Mouse (Mus musculus) hindbrain, embryonic 11.5 days (tissue): ENCODE results near the gene Vps37c. TPM values are rescaled to one million over a fixed set of nuclear protein-coding genes. Genes with fewer than 3 reads are reported as not detected.

Experiments used
- ATAC-seq: fragments of 200-750 bp; cut with Nextera tagmentation; 2 replicates; pipeline ENCODE4 v1.8.0; 2017; ENCODE audit warnings: mild to moderate bottlenecking, moderate TSS enrichment, moderate library complexity; ENCODE audit not compliant: low FRiP score
- DNase-seq: peaks from one replicate; pipeline ENCODE4 v3.0.0-alpha.2; 2015; ENCODE audit warnings: low spot score
- H3K27ac ChIP-seq: fragments of 300-500 bp; sonication (generic); 2 replicates; pipeline ENCODE4 v1.5.1; 2014; ENCODE audit warnings: mild to moderate bottlenecking, low read depth, low read length
- H3K27me3 ChIP-seq: fragments of 300-500 bp; sonication (generic); 2 replicates; pipeline ENCODE4 v1.6.1; 2014; ENCODE audit warnings: mild to moderate bottlenecking, low read length, moderate library complexity, mixed read lengths; ENCODE audit not compliant: control insufficient read depth, insufficient read depth
- H3K36me3 ChIP-seq: fragments of 300-500 bp; sonication (generic); 2 replicates; pipeline ENCODE4 v1.6.1; 2014; ENCODE audit warnings: mild to moderate bottlenecking, low read length, moderate library complexity, mixed read lengths; ENCODE audit not compliant: control insufficient read depth, insufficient read depth
- H3K4me1 ChIP-seq: fragments of 300-500 bp; sonication (generic); replicated peaks from 2 replicates; pipeline ENCODE4 v1.6.1; 2014; ENCODE audit warnings: low read length, mixed read lengths; ENCODE audit not compliant: control insufficient read depth, insufficient read depth
- H3K4me2 ChIP-seq: fragments of 300-500 bp; sonication (generic); replicated peaks from 2 replicates; pipeline ENCODE4 v1.6.1; 2014; ENCODE audit warnings: mild to moderate bottlenecking, low read depth, low read length
- H3K4me3 ChIP-seq: fragments of 300-500 bp; sonication (generic); 2 replicates; pipeline ENCODE4 v1.5.1; 2014; ENCODE audit warnings: low read depth, low read length
- H3K9ac ChIP-seq: fragments of 300-500 bp; sonication (generic); 2 replicates; pipeline ENCODE4 v1.6.1; 2014; ENCODE audit warnings: low read depth, low read length
- H3K9me3 ChIP-seq: fragments of 300-500 bp; sonication (generic); 2 replicates; pipeline ENCODE4 v1.6.1; 2016; ENCODE audit warnings: low read length; ENCODE audit not compliant: control insufficient read depth
- WGBS: fragments of 180-500 bp; shearing (Covaris S2); extraction: QIAGEN DNeasy Blood & Tissue Kit; methylation state at CpG from one replicate; pipeline ENCODE4 v1.1.7; 2014; 5-methylcytosine and 5-hydroxymethylcytosine counted together
- polyA plus RNA-seq: library from polyadenylated mRNA; unstranded; fragments of >200 nt; fragmentation: Nextera tagmentation; extraction: Ambion mirVana; gene quantifications from 2 replicates; pipeline ENCODE4 v1.2.1, GENCODE M21; 2014

Vps37c gene
- 23.9 and 27.2 TPM in 2 replicates for polyA plus RNA-seq

DNA sequence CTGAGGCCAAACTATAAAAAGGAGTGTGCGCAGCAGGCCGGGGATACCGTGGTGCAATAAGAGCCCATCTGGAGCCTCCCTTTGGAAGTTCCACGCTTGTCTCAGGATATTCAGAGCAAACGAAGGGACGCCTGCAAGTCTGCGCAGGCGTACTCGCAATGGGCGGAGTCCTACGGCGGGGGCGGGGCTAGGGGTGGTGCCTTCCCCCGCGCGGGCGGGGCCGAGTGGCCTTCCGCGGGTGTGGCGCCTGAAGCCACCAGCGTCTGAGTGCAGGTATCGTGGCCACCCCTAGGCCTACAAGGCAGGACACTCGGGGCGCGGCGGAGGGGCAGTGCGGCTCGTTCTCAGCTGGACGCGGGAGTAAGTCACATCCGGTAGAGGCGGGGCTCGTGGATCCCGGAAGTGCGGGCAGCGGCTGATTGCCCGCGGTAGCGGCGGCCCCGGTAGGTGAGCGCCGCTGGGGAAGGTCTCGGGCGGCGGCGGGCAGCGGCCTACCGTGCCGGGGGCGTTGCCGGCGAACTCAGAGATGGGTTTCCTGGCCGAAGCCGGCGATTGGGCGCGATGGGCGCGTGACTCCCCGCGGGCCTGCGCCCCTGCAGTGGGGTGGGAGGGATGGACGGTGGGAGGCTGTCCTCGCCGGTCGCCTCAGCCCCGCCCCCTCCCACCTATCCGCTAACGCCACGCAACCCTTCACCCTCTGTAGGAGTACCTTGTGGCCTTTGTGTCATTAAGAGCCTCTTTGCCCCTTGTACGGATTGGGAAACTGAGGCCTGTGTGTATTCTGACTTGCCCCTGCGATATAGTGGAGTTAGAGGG lies at the start of gene Vps37c:
Vps37c (plus strand) TSS at position 199 of the 816 bp plus-strand sequence.
- WGBS = under 1% methylated on average over 58 of the region's 74 CpGs
- H3K27me3 ChIP-seq = no peaks in the 10 kb centered on the region
- H3K27ac ChIP-seq = peak within 1 kb of the TSS; percentile 94
- H3K36me3 ChIP-seq = no peaks in the 10 kb centered on the region
- H3K9me3 ChIP-seq = no peaks in the 10 kb centered on the region
- H3K4me3 ChIP-seq = peak within 1 kb of the TSS; percentile 73
- ATAC-seq (peak; percentile 93), DNase-seq (peak; percentile 94)
- H3K4me2 ChIP-seq = peak within 1 kb of the TSS; percentile 69
- H3K4me1 ChIP-seq = peaks cover 3% of the 10 kb centered on the region; the same call in 1 of the 2 replicates
- H3K9ac ChIP-seq = peak within 1 kb of the TSS; percentile 86

DNA sequence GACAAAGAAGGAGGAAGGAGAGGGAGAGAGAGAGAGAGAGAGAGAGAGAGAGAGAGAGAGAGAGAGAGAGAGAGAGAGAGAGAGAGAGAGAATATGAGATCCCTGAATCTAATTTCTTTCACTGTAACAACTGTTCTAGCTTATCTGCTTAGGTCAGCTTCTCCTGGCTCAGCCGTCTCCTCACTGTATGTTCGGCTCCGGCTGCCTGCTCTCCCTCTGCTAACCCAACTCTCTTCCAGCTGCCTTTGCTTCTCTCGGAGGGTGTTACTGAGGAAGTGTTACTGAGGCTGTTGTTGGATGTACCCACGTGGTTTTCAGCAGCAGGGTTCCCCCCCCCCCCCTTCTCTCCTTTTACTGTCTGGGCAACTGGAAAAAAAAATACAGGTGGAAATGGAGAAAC lies 48.5 kb upstream of the Vps37c start:
- no peaks in the 10 kb centered on the region for H3K36me3 ChIP-seq
- no peak overlapping the region for H3K4me2 ChIP-seq
- H3K4me3 ChIP-seq = no peak overlapping the region
- H3K4me1 ChIP-seq = no peaks in the 10 kb centered on the region
- ATAC-seq = no peak
- H3K9me3 ChIP-seq = no peaks in the 10 kb centered on the region
- no peak for DNase-seq
- WGBS = 16% methylated on average over 5 of the region's 5 CpGs
- H3K9ac ChIP-seq = no peak overlapping the region
- H3K27ac ChIP-seq = no peak overlapping the region
- H3K27me3 ChIP-seq = no peaks in the 10 kb centered on the region

DNA sequence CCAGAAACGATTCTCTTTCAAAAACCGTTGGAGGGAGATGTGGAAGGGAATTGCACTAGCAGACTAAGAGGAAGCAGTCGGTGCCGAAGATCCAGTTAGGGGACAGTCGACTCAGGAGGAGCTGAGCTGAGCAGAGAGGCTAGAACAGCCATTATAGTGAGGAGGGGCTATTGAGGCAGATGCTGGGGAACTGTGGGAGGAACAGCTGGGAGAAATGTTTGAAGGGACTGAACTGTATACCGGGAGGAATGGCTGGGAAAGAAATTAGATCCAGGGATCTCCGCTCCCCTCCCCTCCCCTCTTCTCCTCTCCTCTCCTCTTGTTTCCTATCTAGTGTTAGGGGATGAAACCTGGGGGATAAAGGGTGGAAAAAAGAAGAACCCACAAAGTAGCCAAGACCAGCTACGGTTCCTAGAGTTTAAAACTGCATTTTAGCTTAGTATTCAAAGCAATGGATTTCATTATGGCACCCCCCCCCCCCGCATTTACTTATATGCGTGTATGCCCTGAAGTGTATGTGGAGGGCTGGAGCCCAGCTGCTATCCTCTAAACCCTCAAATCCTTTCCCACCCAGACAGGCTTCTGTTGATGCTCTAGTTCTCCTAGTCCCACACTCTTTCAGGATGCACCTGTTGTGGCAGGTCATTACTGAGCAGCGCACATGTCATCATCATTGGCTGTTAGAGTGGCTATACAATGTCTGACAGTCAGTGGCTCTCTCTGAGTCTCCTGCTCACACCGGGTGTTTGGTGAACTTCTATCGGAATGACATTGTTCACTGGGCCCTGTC lies 47.8 kb upstream of the Vps37c start:
- no peak overlapping the region for H3K9ac ChIP-seq
- DNase-seq (no peak), ATAC-seq (no peak)
- no peaks in the 10 kb centered on the region for H3K9me3 ChIP-seq
- 48% methylated on average over 13 of the region's 13 CpGs for WGBS
- no peak overlapping the region for H3K27ac ChIP-seq
- H3K4me1 ChIP-seq = no peaks in the 10 kb centered on the region
- H3K4me3 ChIP-seq = no peak overlapping the region
- H3K4me2 ChIP-seq = no peak overlapping the region
- no peaks in the 10 kb centered on the region for H3K27me3 ChIP-seq
- H3K36me3 ChIP-seq = no peaks in the 10 kb centered on the region

DNA sequence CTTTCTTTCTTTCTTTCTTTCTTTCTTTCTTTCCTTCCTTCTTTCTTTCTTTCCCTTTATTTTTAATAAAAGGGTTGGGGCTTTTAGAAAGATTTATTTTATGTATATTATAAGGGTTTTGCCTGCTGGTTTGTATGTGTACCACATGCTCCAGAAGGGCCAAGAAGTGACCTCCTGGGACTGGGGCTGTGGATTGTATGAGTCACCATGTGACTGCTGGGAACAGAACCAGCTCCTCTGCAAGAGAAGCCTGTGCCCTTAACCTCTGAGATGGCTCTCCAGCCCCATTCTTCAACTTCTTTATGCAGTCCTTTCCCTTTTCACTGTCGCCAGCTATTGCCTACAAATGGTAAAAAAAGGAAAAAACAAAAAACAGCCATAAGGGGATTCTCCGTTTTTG lies 42.9 kb upstream of the Vps37c start:
- Histone ChIP-seq H3K27ac (no peak overlapping the region), H3K36me3 (no peaks in the 10 kb centered on the region), H3K4me2 (no peak overlapping the region), H3K4me1 (no peaks in the 10 kb centered on the region), H3K9me3 (no peaks in the 10 kb centered on the region), H3K4me3 (no peak overlapping the region), H3K27me3 (no peaks in the 10 kb centered on the region), H3K9ac (no peak overlapping the region)
- WGBS = 82% methylated on average over 2 of the region's 2 CpGs
- ATAC-seq (no peak), DNase-seq (no peak)

DNA sequence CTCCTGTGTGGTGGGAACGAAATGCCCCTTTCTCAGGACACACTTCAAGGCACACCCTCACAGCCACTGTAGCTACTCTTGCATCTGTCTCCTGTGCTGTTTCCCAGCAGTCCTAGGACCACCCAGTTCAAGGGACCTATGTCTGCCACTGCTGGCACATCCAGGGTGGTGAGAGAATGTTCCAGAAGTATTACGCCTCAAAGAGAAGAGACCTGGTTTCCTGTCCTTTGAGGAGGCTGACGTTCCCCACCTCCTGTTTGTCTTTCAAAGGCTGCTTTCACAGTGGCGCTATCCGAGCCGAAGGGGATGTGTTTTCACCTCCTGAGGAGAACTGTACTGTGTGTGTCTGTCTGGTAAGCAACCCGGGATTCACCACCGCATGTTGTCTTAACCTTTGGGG lies 40.4 kb upstream of the Vps37c start:
- Histone ChIP-seq H3K4me2 (no peak overlapping the region), H3K9ac (no peak overlapping the region), H3K36me3 (no peaks in the 10 kb centered on the region), H3K27me3 (no peaks in the 10 kb centered on the region), H3K4me1 (no peaks in the 10 kb centered on the region), H3K9me3 (no peaks in the 10 kb centered on the region), H3K4me3 (no peak overlapping the region), H3K27ac (no peak overlapping the region)
- WGBS = 65% methylated on average over 8 of the region's 8 CpGs
- ATAC-seq (no peak), DNase-seq (no peak)

DNA sequence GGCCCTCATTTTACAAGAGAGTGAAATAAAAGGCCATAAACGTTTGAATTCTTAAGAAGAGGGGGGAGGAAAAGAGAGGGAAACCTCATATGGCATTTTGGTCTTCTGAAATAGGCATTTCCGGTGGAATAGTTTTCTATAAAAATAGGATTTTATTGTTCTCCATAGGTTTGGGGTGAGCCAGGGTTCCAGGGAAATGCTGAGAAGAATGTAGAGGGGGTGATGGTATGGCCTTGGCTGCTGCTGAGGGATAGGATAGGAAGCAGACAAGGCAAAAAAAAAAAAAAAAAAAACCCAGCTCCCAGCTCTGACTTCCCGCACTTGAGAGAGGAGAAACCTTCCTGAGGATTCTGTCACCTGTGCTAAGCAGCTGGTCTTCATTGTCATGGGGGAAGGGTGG lies 32.5 kb upstream of the Vps37c start:
- H3K9ac ChIP-seq = no peak overlapping the region
- WGBS = 90% methylated on average over 3 of the region's 3 CpGs
- no peak overlapping the region for H3K27ac ChIP-seq
- no peak overlapping the region for H3K4me2 ChIP-seq
- H3K4me3 ChIP-seq = no peak overlapping the region
- H3K36me3 ChIP-seq = no peaks in the 10 kb centered on the region
- ATAC-seq = no peak
- no peaks in the 10 kb centered on the region for H3K4me1 ChIP-seq
- H3K27me3 ChIP-seq = no peaks in the 10 kb centered on the region
- no peak for DNase-seq
- H3K9me3 ChIP-seq = no peaks in the 10 kb centered on the region

DNA sequence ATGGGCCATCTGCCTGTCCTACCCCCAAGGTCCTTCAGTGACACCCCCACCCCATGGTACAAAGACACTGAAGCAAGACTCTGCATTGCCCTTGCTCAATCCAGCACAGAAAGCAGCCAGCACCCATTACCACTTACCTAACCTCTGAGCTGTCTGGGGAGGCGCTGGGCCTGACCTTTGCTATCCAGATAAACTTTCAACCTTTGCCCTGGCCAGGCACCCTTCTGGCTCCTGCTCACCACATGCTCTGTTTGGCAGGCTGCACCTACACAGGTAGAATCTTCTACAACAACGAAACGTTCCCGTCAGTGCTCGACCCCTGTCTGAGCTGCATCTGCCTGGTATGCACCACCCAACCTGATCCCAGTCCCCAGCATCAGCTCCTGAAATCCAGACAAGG lies 30.8 kb upstream of the Vps37c start:
- Histone ChIP-seq H3K4me2 (no peak overlapping the region), H3K9me3 (no peaks in the 10 kb centered on the region), H3K4me1 (no peaks in the 10 kb centered on the region), H3K36me3 (no peaks in the 10 kb centered on the region), H3K27me3 (no peaks in the 10 kb centered on the region), H3K9ac (no peak overlapping the region), H3K4me3 (no peak overlapping the region), H3K27ac (no peak overlapping the region)
- DNase-seq (no peak), ATAC-seq (no peak)
- WGBS = 84% methylated on average over 5 of the region's 5 CpGs

DNA sequence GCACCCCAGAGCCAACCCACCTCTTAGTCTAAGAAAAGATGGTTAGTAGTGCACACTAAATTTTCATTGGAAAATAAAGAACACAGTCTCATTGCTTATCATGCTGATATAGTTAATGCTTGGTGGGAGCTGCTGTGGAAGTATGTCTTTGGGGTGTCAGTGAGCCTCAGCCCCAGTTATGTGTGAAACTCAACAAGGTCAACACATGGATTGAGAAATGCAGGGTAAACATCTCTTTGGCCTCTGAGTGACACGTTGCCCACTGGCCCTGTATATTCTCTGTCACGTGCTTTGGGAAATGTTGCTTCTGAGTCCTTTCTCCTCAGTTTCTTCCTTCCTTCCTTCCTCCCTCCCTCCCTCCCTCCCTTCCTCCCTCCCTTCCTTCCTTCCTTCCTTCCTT lies 30.1 kb upstream of the Vps37c start:
- Histone ChIP-seq H3K36me3 (no peaks in the 10 kb centered on the region), H3K27me3 (no peaks in the 10 kb centered on the region), H3K4me1 (no peaks in the 10 kb centered on the region), H3K9me3 (no peaks in the 10 kb centered on the region), H3K4me2 (no peak overlapping the region), H3K27ac (no peak overlapping the region), H3K9ac (no peak overlapping the region), H3K4me3 (no peak overlapping the region)
- 83% methylated on average over 2 of the region's 2 CpGs for WGBS
- ATAC-seq (no peak), DNase-seq (no peak)
